Mouse (Mus musculus): ENCODE results near the gene Pi16.

Pi16 gene

GRCm38 (mm10) chr17:29356479-29356856, 39.0 kb downstream of the Pi16 start:
- DNase-seq (ENCODE audit: low spot score in 2 of 2) = peak in 1 of 2 experiments; percentile 55

- DNase-seq (ENCODE audit: low spot score in 2 of 2) = no peak
Measured at GRCm38 (mm10) chr17:29356882-29357281, 39.4 kb downstream of the Pi16 start.

- no peak for DNase-seq (ENCODE audit: low spot score in 2 of 2)
Measured at GRCm38 (mm10) chr17:29358928-29359327, 41.4 kb downstream of the Pi16 start.

GRCm38 (mm10) chr17:29360761-29361221, 43.3 kb downstream of the Pi16 start, which contains the start of gene Fgd2:
Fgd2 (plus strand) TSS chr17:29360914.
- DNase-seq (ENCODE audit: low spot score in 2 of 2) = peak in 1 of 2 experiments; percentile 58

DNA sequence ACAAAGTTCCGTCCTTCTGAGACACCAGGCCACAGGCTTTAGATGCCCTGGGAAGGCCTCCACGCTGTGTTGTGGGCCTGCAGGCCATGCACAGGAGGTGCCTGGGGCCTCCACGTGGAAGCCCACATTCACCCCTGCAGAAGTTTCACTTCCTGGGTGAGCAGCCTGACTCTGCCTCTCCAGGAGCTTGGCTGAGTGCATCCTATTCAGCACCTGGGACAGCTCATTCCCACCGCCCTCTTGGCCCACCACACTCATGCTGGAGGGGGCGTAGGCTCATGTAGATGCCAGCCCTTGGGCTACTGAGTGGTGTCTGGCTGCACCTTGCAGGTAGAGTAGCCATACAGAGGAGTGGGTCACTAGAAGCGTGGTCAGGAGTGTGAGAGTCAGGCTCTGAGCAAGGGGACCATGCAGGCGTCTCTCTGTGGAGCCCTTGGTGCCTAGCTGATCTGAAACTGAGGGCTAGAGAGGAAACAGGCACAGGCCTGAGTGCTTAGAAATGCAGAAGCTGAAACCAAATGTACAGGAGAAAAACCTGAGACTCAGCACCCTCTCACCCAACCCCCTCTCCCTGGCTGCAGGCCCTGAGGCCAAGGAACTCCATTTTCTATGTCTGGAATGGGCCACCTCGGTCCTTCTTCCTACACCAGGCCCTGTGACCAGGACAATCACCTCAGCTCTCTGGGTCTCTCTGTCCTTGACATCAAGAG, 44.7 kb downstream of the Pi16 start:
- DNase-seq (ENCODE audit: low spot score in 2 of 2) = peak in 1 of 2 experiments; percentile 64

- DNase-seq (ENCODE audit: low spot score in 2 of 2) = no peak
Measured at GRCm38 (mm10) chr17:29363109-29363508, 45.6 kb downstream of the Pi16 start.

DNA sequence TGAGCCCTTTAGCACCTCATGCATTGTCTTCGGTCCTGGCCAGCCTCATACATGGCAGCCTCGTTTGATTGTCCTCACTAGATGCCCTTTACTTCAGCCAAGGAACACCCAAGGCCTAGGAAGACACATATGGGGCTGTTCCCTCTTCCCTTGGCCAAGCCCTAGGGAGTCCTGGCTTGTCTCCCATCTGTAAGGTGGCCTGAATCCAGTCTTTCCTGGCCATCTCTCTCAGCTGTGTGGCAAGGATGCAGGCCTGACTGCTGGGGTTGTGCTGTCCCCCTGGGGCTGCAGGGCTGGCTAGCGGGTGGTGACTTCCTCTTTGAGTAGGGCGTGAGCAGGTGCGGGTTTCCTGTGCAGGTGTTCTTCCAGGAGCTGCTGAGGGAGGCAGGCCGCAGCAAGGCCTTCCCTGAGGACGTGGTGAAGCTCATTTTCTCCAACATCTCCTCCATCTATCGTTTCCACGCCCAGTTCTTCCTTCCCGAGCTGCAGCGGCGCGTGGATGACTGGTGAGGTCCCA, 47.7 kb downstream of the Pi16 start:
- DNase-seq (ENCODE audit: low spot score in 2 of 2) = peak in 1 of 2 experiments; percentile 58

DNA sequence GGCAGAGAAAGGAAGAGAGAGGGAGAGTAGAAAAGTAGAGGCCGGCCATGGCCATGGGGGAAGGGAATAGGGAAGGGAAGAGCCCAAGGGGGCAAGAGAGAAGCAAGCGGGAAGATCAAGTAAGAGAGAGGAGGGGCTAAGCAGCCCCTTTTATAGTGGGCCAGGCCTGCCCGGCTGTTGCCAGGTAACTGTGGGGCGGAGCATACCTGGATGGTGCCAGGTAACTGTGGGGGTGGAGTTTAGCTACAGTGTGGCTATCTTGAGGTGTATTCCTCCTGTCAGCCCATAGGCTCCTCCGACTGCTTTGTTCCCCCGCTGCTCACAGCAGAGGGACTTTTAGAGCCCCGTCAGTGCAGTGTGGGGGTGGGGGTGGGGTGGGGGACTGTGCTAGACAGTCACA, 51.2 kb downstream of the Pi16 start:
- no peak for DNase-seq (ENCODE audit: low spot score in 2 of 2)

GRCm38 (mm10) chr17:29370984-29371723, 53.7 kb downstream of the Pi16 start:
- peak; percentile 83 to 92 for DNase-seq (ENCODE audit: low spot score in 2 of 2)

GRCm38 (mm10) chr17:29375871-29376270, 58.4 kb downstream of the Pi16 start:
- no peak for DNase-seq (ENCODE audit: low spot score in 2 of 2)

GRCm38 (mm10) chr17:29378056-29378455, 60.6 kb downstream of the Pi16 start:
- DNase-seq (ENCODE audit: low spot score in 2 of 2) = no peak

All from spleen, postnatal 10 days (tissue).